Comparison of ENCODE assay signal across 8 mouse cellular contexts in genomic region chr6:128142369-128143278, GRCm38 (mm10). TPM values are rescaled to one million over a fixed set of nuclear protein-coding genes. Genes with fewer than 3 reads are reported as not detected.
DNase-seq lines count a peak whose midpoint lies in the region; ATAC-seq and TF ChIP-seq lines count a peak whose summit lies in the region.

No protein-coding gene starts in this region.

- 25% methylated on average over 20 of the region's 20 CpGs for WGBS in spleen, adult 2 months
- WGBS in midbrain, embryonic 15.5 days, result 6% methylated on average over 20 of the region's 20 CpGs

- peak overlapping the region; percentile 67 for H3K9ac ChIP-seq in midbrain, embryonic 15.5 days

- H3K27ac ChIP-seq in spleen, adult 2 months (ENCODE audit: insufficient read depth, low read length), result no peak overlapping the region
- peak overlapping the region; percentile 39; the same call in 1 of the 2 replicates for H3K27ac ChIP-seq in midbrain, embryonic 15.5 days

- no peaks in the 10 kb centered on the region for H3K36me3 ChIP-seq in spleen, adult 2 months (ENCODE audit: control insufficient read depth, insufficient read depth, low read length)
- H3K36me3 ChIP-seq in midbrain, embryonic 15.5 days (replicated peaks), result no peaks in the 10 kb centered on the region

- intact Hi-C loops in heart, postnatal 10 days (cut with DNase I), result loop anchor here (2.0 kb wide), 1 partner anchor 40 kb away; no protein-coding TSS in a partner anchor

- no peak for TF ChIP-seq CTCF in spleen, adult 2 months (IDR thresholded peaks at IDR 0.05; ENCODE audit: extremely low read depth, insufficient read depth, insufficient read length, insufficient replicate concordance)

- H3K27me3 ChIP-seq in spleen, adult 2 months (ENCODE audit: control insufficient read depth, insufficient read depth, low read length), result peaks cover 3% of the 10 kb centered on the region; the same call in 1 of the 2 replicates
- H3K27me3 ChIP-seq in midbrain, embryonic 15.5 days (replicated peaks), result no peaks in the 10 kb centered on the region

- H3K4me3 ChIP-seq in spleen, adult 2 months (ENCODE audit: extremely low read depth, insufficient read depth, insufficient read length), result peak overlapping the region; percentile 54; the same call in 1 of the 2 replicates
- H3K4me3 ChIP-seq in midbrain, embryonic 15.5 days, result peak overlapping the region; percentile 66

- H3K4me2 ChIP-seq in midbrain, embryonic 15.5 days, result peak overlapping the region; percentile 71

- H3K9me3 ChIP-seq in midbrain, embryonic 15.5 days, result no peaks in the 10 kb centered on the region

- no peak for DNase-seq in spleen, adult 2 months (ENCODE audit: low read depth in 1 of 2, low spot score in 2 of 2)
- no peak for DNase-seq in spleen, postnatal 36 days (ENCODE audit: low spot score in 2 of 2)
- peak; percentile 20 for DNase-seq in embryo, embryonic 9.5 days (ENCODE audit: extremely low spot score)
- peak; percentile 78 to 80 for DNase-seq in heart, postnatal 10 days
- DNase-seq in kidney, postnatal 36 days, result peak; percentile 64
- DNase-seq in right cerebral cortex, postnatal 36 days (ENCODE audit: low spot score in 2 of 2), result no peak
- no peak for DNase-seq in urinary bladder, adult 18-20 months (ENCODE audit: low spot score in 2 of 2)

- peaks cover 5% of the 10 kb centered on the region; the same call in 1 of the 2 replicates for H3K4me1 ChIP-seq in spleen, adult 2 months (ENCODE audit: control insufficient read depth, insufficient read depth, insufficient read length)
- peaks cover 17% of the 10 kb centered on the region for H3K4me1 ChIP-seq in midbrain, embryonic 15.5 days

- peak; percentile 71 for ATAC-seq in midbrain, embryonic 15.5 days (replicated peaks)

- no peak for TF ChIP-seq POLR2A in spleen, adult 2 months (IDR thresholded peaks at IDR 0.05; ENCODE audit: low read depth, low read length)

RNA-seq across cellular contexts. Expression of gene Tspan9, which starts 0.8 kb away (rescaled TPM):
- polyA plus RNA-seq in spleen, adult 2 months (2012; rRNA removed), result 29.8 and 30.6 TPM in 2 replicates
- 100 to 1,000 TPM; 184 to 197 TPM for total RNA-seq in heart, postnatal 10 days (2021)
- 33.9 and 42.1 TPM in 2 replicates for polyA plus RNA-seq in midbrain, embryonic 15.5 days (2015; fragmentation: Nextera tagmentation; extraction: Ambion mirVana)

Comparison
In these comparisons a context has a peak if more than half of its experiments do, and no peak if none do; other contexts are left out.
1. DNase-seq: peak in embryo, embryonic 9.5 days (single experiment), heart, postnatal 10 days (2 of 2) and kidney, postnatal 36 days (2 of 2); none in spleen, adult 2 months (0 of 2), spleen, postnatal 36 days (0 of 2), right cerebral cortex, postnatal 36 days (0 of 2) and urinary bladder, adult 18-20 months (0 of 2).